In the genomic region with DNA sequence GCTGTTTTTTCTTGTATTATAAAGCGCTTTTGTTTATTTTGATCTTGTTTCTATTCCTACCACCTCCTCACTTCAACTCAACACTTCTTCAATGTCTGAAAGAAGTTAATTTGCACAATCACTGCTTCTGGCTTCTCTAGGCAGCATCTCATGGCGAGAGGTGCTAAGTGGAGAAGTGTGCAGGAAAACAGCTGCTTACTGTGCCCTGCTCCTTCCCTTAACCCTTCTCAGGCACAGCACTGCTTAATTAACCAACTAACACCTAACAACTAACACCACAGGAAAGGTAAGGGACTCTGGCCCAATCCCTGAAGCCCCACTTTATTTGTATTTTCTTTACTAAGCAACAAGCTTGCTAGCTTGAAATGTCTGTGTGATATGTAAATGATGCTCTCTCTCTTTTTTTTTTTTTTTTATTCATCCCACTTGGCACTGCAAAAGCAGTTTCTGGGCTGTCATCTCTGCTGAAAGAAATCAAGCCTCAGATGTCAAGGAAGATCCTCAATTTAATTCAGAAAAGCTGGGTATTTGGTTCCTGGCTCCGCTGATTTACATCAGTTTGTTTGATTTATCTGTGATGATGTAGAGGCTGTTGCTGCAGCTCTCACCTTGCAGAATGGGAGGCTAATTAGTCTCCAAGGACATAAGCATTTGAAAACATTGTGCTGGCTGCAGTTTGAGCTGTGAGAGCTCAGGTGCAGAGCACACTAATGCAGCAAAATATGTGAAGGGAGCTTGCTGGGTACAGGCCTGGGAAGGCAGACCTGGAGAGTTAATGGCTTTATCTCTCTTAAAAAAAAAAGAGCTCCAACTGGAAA, we compare ENCODE assay signal across 15 mouse cellular contexts.
DNase-seq lines count a peak whose midpoint lies in the region; ATAC-seq lines count a peak whose summit lies in the region.
"Had no signal": no experiment of that assay in that cellular context is flagged by ENCODE, and none has a peak within 500 bp of the region (broad histone marks: within the 10 kb centered on the region; RNA-seq: fewer than 3 reads in every experiment).

No protein-coding gene starts in this region.

- no peak overlapping the region for H3K9ac ChIP-seq in embryonic facial prominence, embryonic 14.5 days (ENCODE audit: low read depth, low read length)
- no peak overlapping the region for H3K9ac ChIP-seq in midbrain, embryonic 13.5 days (replicated peaks)
- H3K9ac ChIP-seq: embryonic facial prominence, embryonic 13.5 days; heart, embryonic 15.5 days; limb, embryonic 13.5 days had no signal

- H3K4me2 ChIP-seq in embryonic facial prominence, embryonic 14.5 days (ENCODE audit: low read depth, low read length), result no peak overlapping the region
- no peak overlapping the region for H3K4me2 ChIP-seq in midbrain, embryonic 13.5 days (replicated peaks)
- H3K4me2 ChIP-seq: embryonic facial prominence, embryonic 13.5 days; heart, embryonic 15.5 days; limb, embryonic 13.5 days had no signal

- H3K4me3 ChIP-seq in embryonic facial prominence, embryonic 14.5 days (ENCODE audit: low read depth, low read length), result no peak overlapping the region
- no peak overlapping the region for H3K4me3 ChIP-seq in embryonic facial prominence, embryonic 10.5 days
- no peak overlapping the region for H3K4me3 ChIP-seq in midbrain, embryonic 13.5 days (replicated peaks)
- H3K4me3 ChIP-seq: embryonic facial prominence, embryonic 13.5 days; heart, embryonic 15.5 days; limb, embryonic 13.5 days had no signal

- H3K27me3 ChIP-seq in embryonic facial prominence, embryonic 14.5 days (replicated peaks; ENCODE audit: control insufficient read depth, insufficient read depth, low read length), result no peaks in the 10 kb centered on the region
- no peaks in the 10 kb centered on the region for H3K27me3 ChIP-seq in embryonic facial prominence, embryonic 10.5 days (replicated peaks; ENCODE audit: low read depth, poor library complexity, severe bottlenecking)
- no peaks in the 10 kb centered on the region for H3K27me3 ChIP-seq in midbrain, embryonic 13.5 days
- H3K27me3 ChIP-seq: embryonic facial prominence, embryonic 13.5 days; heart, embryonic 15.5 days; limb, embryonic 13.5 days had no signal

- ATAC-seq in embryonic facial prominence, embryonic 14.5 days (ENCODE audit: low read depth), result peak; percentile 88; the same call in 1 of the 2 replicates
- ATAC-seq in midbrain, embryonic 13.5 days, result peak; percentile 95

- no peaks in the 10 kb centered on the region for H3K4me1 ChIP-seq in embryonic facial prominence, embryonic 14.5 days (ENCODE audit: control insufficient read depth, insufficient read depth, low read length)
- no peaks in the 10 kb centered on the region for H3K4me1 ChIP-seq in embryonic facial prominence, embryonic 10.5 days
- peaks cover 15% of the 10 kb centered on the region for H3K4me1 ChIP-seq in midbrain, embryonic 13.5 days (replicated peaks)
- H3K4me1 ChIP-seq: embryonic facial prominence, embryonic 13.5 days; heart, embryonic 15.5 days had no signal

- H3K27ac ChIP-seq in embryonic facial prominence, embryonic 14.5 days (replicated peaks; ENCODE audit: low read depth, low read length), result no peak overlapping the region
- H3K27ac ChIP-seq in embryonic facial prominence, embryonic 10.5 days (replicated peaks), result no peak overlapping the region
- H3K27ac ChIP-seq in midbrain, embryonic 13.5 days, result peak overlapping the region; percentile 60
- H3K27ac ChIP-seq: embryonic facial prominence, embryonic 13.5 days; heart, embryonic 15.5 days; limb, embryonic 13.5 days had no signal

- H3K9me3 ChIP-seq in embryonic facial prominence, embryonic 14.5 days (ENCODE audit: control insufficient read depth, low read length), result no peaks in the 10 kb centered on the region
- no peaks in the 10 kb centered on the region for H3K9me3 ChIP-seq in embryonic facial prominence, embryonic 10.5 days
- H3K9me3 ChIP-seq in midbrain, embryonic 13.5 days, result no peaks in the 10 kb centered on the region
- H3K9me3 ChIP-seq: embryonic facial prominence, embryonic 13.5 days; heart, embryonic 15.5 days; limb, embryonic 13.5 days had no signal

- WGBS in embryonic facial prominence, embryonic 14.5 days, result 46% methylated on average over 3 of the region's 3 CpGs
- WGBS in embryonic facial prominence, embryonic 10.5 days, result 43% methylated on average over 3 of the region's 3 CpGs
- WGBS in midbrain, embryonic 13.5 days, result 43% methylated on average over 3 of the region's 3 CpGs

- DNase-seq in embryonic facial prominence, embryonic 14.5 days (ENCODE audit: low spot score), result peak; percentile 43
- no peak for DNase-seq in embryonic facial prominence, embryonic 10.5 days (ENCODE audit: low spot score)
- peak; percentile 1 to 3 for DNase-seq in right cerebral cortex, adult 2 months (ENCODE audit: low spot score in 2 of 2)
- DNase-seq in right cerebral cortex, postnatal 36 days (ENCODE audit: low spot score in 2 of 2), result no peak
- DNase-seq in urinary bladder, postnatal 14 days (ENCODE audit: low spot score), result no peak
- DNase-seq in kidney, postnatal 36 days, result no peak
- DNase-seq in thymus, postnatal 0 days (ENCODE audit: low spot score), result no peak
- DNase-seq: adrenal gland, postnatal 14 days; lung, postnatal 36 days; retina, postnatal 1 day; thymus, postnatal 25 days had no signal

- no peaks in the 10 kb centered on the region for H3K36me3 ChIP-seq in embryonic facial prominence, embryonic 14.5 days (ENCODE audit: control insufficient read depth, insufficient read depth, low read length)
- no peaks in the 10 kb centered on the region for H3K36me3 ChIP-seq in embryonic facial prominence, embryonic 10.5 days (replicated peaks)
- no peaks in the 10 kb centered on the region for H3K36me3 ChIP-seq in midbrain, embryonic 13.5 days
- H3K36me3 ChIP-seq: embryonic facial prominence, embryonic 13.5 days; heart, embryonic 15.5 days; limb, embryonic 13.5 days had no signal

Comparison
In these comparisons a context has a peak if more than half of its experiments do, and no peak if none do; other contexts are left out.
1. DNase-seq: peak in embryonic facial prominence, embryonic 14.5 days (single experiment) and right cerebral cortex, adult 2 months (2 of 2); none in embryonic facial prominence, embryonic 10.5 days (single experiment), right cerebral cortex, postnatal 36 days (0 of 2), urinary bladder, postnatal 14 days (single experiment), kidney, postnatal 36 days (0 of 2) and thymus, postnatal 0 days (single experiment).